Mouse (Mus musculus) forelimb bud, embryonic 11.5 days (tissue): ENCODE data around the gene Cln5.

Experiments used
- DNase-seq: peaks from one replicate; pipeline ENCODE4 v3.0.0-alpha.2; 2012; ENCODE audit warnings: low read depth, low spot score

The Cln5 gene

GRCm38 (mm10) chr14:103112606-103113363 lies 42.8 kb downstream of the Cln5 start:
- no peak for DNase-seq

GRCm38 (mm10) chr14:103114994-103115670 lies 45.1 kb downstream of the Cln5 start:
- DNase-seq: no peak

GRCm38 (mm10) chr14:103125756-103126155 lies 55.7 kb downstream of the Cln5 start:
- no peak for DNase-seq
